Mouse (Mus musculus) kidney, adult 2 months (tissue): ENCODE data around the gene Pter. TPM values are rescaled to one million over a fixed set of nuclear protein-coding genes. Genes with fewer than 3 reads are reported as not detected.

Source experiments
- DNase-seq: peaks from one replicate; pipeline ENCODE4 v3.0.0; 2021
- H3K27ac ChIP-seq: fragments of 200-500 bp; 2 replicates; pipeline ENCODE4 v1.5.1; 2012; ENCODE audit warnings: low read depth, low read length, control low read depth, inconsistent platforms; ENCODE audit not compliant: insufficient read depth
- H3K27me3 ChIP-seq: fragments of 200-500 bp; replicated peaks from 2 replicates; pipeline ENCODE4 v1.6.1; 2012; ENCODE audit warnings: mild to moderate bottlenecking, moderate library complexity, low read length, inconsistent platforms; ENCODE audit not compliant: control insufficient read depth, insufficient read depth
- H3K36me3 ChIP-seq: fragments of 200-500 bp; 2 replicates; pipeline ENCODE4 v1.6.1; 2012; ENCODE audit warnings: mild to moderate bottlenecking, moderate library complexity, low read length, inconsistent platforms; ENCODE audit not compliant: control insufficient read depth, insufficient read depth
- H3K4me1 ChIP-seq: fragments of 200-500 bp; 2 replicates; pipeline ENCODE4 v1.6.1; 2011; ENCODE audit warnings: low read length; ENCODE audit not compliant: control insufficient read depth, insufficient read depth
- H3K4me3 ChIP-seq: fragments of 200-500 bp; 2 replicates; pipeline ENCODE4 v1.5.1; 2011; ENCODE audit warnings: mild to moderate bottlenecking, low read depth, low read length, control low read depth; ENCODE audit not compliant: insufficient read depth
- CTCF ChIP-seq: fragments of 200-500 bp; conservative IDR thresholded peaks from 2 replicates; pipeline ENCODE4 v1.5.1; 2011; ENCODE audit warnings: low read depth, mild to moderate bottlenecking, control low read depth, low read length, moderate library complexity, mixed read lengths; ENCODE audit not compliant: insufficient read depth, insufficient read length
- POLR2A ChIP-seq: fragments of 200-500 bp; IDR thresholded peaks from one replicate; pipeline ENCODE4 v1.6.1; 2011; ENCODE audit warnings: low read depth, low read length, control low read depth
- WGBS: fragments of 180-500 bp; shearing (Covaris S2); methylation state at CpG from one replicate; pipeline ENCODE4 v1.1.7; 2018; 5-methylcytosine and 5-hydroxymethylcytosine counted together
- polyA plus RNA-seq: library from polyadenylated mRNA; depleted of rRNA; stranded (reverse); fragments of >200 nt; gene quantifications from 2 replicates; pipeline ENCODE4 v1.2.3, GENCODE M21; 2012

Gene Pter
- polyA plus RNA-seq, 1 experiment: 276 TPM

DNA sequence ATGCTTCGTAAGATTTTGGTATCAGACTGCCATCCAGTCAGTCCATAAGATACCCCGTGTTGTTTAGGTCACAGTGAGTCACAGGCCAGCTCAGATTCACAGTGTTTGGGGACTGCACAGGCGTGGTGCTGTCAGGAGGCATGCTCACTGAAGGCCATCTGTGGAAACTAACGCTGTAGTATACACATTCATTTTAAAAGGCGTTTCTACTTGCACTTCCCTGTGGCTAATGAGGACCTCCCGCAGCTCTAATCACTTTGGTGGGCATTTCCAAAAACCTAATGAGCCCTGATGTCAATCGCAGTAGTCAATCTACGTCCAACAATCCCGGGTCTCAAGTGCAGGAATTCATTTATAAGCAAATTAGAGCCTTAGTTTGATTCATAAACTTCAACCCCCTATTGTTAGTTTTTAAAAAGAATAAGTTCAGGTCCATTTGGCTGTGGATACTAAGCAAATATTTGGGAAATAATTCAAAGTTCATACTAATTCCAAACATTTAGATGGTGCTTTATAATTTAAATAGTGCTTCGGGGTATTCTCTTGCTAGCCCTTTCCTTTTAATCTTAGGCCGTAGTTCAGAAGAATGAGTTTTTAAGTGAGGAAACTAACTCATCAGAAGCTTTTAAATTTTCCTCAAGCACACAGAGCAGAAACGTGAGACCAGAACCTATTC is 46.3 kb downstream of the Pter start:
- Histone ChIP-seq H3K4me1 (no peaks in the 10 kb centered on the region), H3K36me3 (no peaks in the 10 kb centered on the region), H3K27me3 (no peaks in the 10 kb centered on the region), H3K4me3 (no peak overlapping the region), H3K27ac (no peak overlapping the region)
- DNase-seq: no peak
- TF ChIP-seq POLR2A (no peak), CTCF (no peak)
- WGBS: 74% methylated on average over 12 of the region's 12 CpGs

DNA sequence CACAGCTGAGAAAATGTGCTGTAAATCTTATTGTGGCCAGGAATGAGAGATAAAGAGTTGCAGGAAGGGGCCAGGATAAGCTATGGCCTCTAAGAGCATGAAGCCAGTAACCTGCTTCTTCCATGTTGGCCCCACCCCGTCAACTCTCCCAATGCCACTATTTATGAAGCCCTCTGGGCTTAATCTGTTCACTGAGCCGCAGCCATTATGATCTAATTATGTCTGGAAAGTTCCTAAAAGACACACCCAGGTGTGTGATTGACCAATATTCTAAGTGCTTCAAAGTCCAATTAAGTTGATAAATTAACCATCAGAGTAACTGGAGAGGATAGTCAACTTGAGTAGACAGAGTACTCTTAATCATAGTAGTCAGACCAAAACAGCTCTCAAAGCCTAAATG is 49.9 kb downstream of the Pter start:
- Histone ChIP-seq H3K27me3 (no peaks in the 10 kb centered on the region), H3K4me3 (no peak overlapping the region), H3K4me1 (no peaks in the 10 kb centered on the region), H3K36me3 (peaks cover 2% of the 10 kb centered on the region; the same call in 1 of the 2 replicates), H3K27ac (no peak overlapping the region)
- DNase-seq: peak; percentile 17
- 57% methylated on average over 2 of the region's 2 CpGs for WGBS
- TF ChIP-seq POLR2A (no peak), CTCF (no peak)

DNA sequence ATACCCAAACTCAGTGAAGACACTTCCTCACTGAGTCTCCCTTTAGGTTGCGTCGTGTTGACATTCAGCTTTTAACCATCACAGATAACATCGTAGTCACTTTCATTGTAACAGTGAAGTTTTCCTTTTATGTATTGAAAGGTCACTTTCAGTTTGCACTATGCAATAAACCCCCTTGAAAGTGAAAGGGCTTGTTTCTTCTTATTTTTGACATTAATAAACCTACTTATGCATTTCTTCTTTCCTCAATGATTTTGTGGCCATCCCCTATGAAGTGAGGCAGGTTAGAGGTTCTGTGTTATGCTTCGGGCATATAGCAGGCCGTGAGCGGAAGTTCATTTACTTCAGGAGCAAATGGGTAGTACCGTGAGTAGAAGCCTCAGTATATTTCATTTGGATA is 53.5 kb downstream of the Pter start:
- DNase-seq: no peak
- 94% methylated on average over 7 of the region's 7 CpGs for WGBS
- H3K4me1 ChIP-seq: no peaks in the 10 kb centered on the region
- no peaks in the 10 kb centered on the region for H3K27me3 ChIP-seq
- H3K36me3 ChIP-seq: peaks cover 3% of the 10 kb centered on the region; the same call in 1 of the 2 replicates
- H3K4me3 ChIP-seq: no peak overlapping the region
- H3K27ac ChIP-seq: no peak overlapping the region
- no peak for TF ChIP-seq CTCF
- TF ChIP-seq POLR2A: no peak

DNA sequence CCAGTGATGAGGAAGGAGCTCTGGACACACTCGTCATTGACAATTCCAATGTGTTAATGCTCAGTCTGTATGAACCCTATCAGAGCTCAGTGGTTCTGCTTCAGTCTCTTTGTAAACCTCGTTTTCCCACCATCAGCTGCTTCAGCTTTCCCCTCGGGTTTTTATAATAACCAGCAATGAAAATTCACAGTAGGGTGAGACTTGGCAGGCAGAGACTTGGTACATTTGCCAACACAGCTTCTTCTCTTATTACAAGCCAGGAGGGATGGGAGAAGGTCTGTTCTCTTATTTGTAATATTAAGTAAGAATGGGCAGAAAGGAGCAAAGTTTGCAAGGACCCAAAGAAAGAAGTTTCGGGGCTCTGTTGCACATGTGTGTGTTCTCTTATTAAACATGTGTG is 54.9 kb downstream of the Pter start:
- no peak overlapping the region for H3K27ac ChIP-seq
- no peak overlapping the region for H3K4me3 ChIP-seq
- 73% methylated on average over 4 of the region's 4 CpGs for WGBS
- H3K36me3 ChIP-seq: peaks cover 3% of the 10 kb centered on the region; the same call in 1 of the 2 replicates
- H3K4me1 ChIP-seq: no peaks in the 10 kb centered on the region
- TF ChIP-seq CTCF (no peak), POLR2A (no peak)
- DNase-seq: no peak
- no peaks in the 10 kb centered on the region for H3K27me3 ChIP-seq

DNA sequence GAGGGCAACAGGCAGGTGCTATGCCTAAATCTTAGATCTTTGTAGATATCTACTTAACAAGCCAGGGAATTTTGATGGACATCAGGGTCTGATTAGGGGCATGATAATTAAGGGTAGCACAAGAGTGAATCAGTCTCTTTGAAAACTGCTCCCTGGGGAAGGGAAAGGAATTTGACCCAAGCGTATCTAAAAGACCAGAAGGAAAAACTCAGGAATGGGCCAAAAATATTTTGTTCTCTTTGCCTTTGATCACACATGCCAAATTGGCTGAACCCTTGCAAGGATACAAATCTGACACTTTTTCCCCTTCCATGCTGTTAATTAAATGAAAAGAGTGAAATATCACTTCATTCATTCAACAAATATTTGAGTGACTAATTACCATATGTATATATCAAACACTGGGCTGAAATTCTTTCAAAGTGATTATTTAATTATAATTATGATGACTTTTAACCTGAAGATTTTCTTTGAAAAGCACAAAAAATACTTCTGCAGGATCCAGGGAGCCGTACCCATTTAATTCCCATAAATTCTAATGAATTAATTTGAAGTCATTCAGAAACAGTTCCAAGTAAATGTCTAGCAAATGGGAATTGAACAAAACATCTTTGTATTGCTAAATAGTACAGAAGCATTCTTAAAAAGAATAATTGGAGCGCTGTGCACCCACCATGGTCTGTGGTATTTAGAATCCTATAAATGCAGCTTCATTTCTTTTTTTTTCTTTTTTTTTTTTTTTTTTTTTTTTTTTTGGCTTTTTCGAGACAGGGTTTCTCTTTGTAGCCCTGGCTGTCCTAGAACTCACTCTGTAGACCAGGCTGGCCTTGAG is 61.3 kb downstream of the Pter start:
- H3K27ac ChIP-seq: no peak overlapping the region
- WGBS: 72% methylated on average over 4 of the region's 4 CpGs
- no peak for DNase-seq
- H3K27me3 ChIP-seq: no peaks in the 10 kb centered on the region
- no peak overlapping the region for H3K4me3 ChIP-seq
- no peaks in the 10 kb centered on the region; the same call in 1 of the 2 replicates for H3K36me3 ChIP-seq
- H3K4me1 ChIP-seq: no peaks in the 10 kb centered on the region
- TF ChIP-seq CTCF (no peak), POLR2A (no peak)

DNA sequence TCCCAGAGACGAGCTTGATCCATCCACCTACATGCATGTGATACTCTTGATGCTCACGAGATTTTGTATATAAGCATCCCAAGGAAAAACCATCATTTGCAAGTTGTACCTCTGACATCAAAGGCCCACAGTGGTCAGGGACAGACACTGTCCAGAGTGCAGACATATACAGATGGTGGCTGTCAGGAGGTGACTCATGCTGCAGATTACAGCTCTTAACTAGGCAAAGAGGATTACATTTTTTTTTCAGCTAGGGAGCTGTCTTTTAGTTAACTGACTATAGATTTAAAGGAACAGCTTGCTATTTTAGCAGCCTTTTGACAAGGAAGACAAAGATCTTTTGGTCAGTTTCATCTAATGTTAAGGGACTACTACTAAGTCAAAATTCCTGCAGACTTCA is 76.2 kb downstream of the Pter start:
- Histone ChIP-seq H3K36me3 (peaks cover 7% of the 10 kb centered on the region), H3K4me3 (no peak overlapping the region), H3K27me3 (no peaks in the 10 kb centered on the region), H3K27ac (no peak overlapping the region), H3K4me1 (no peaks in the 10 kb centered on the region)
- DNase-seq: no peak
- 79% methylated on average over 2 of the region's 2 CpGs for WGBS
- TF ChIP-seq POLR2A (no peak), CTCF (no peak)

DNA sequence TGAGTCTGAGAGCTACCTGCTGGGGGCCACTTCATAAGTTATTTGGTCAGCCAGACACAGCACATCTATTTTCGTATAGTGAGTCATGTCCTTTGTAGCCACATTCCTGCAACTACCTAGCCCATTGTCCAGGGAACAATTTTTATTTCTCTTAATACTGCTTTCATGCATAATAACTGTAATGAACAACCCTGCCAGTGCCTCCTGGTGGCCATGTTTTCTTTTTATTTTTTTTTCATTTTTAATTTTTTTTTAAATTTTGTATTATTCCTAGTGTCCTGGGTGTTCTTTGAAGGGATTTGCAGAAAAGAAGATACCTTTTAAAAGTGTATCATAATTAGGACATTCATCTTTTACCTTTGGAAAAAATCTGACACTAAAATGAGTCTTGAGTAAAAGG is 84.6 kb downstream of the Pter start:
- no peak for TF ChIP-seq CTCF
- no peak for TF ChIP-seq POLR2A
- no peaks in the 10 kb centered on the region for H3K27me3 ChIP-seq
- no peak overlapping the region for H3K4me3 ChIP-seq
- no peaks in the 10 kb centered on the region for H3K4me1 ChIP-seq
- no peak for DNase-seq
- H3K27ac ChIP-seq: no peak overlapping the region
- H3K36me3 ChIP-seq: no peaks in the 10 kb centered on the region
- 73% methylated on average over 1 of the region's 1 CpGs for WGBS
